Mouse (Mus musculus) liver, embryonic 15.5 days (tissue): ENCODE measurements around the gene Cblc. TPM values are rescaled to one million over a fixed set of nuclear protein-coding genes. Genes with fewer than 3 reads are reported as not detected.
A peak's percentile ranks its signal among the peaks of the same experiment; 100 is the strongest.

Experiments
- ATAC-seq: fragments of 200-750 bp; cut with Nextera tagmentation; 2 replicates; pipeline ENCODE4 v1.8.0; 2017; ENCODE audit warnings: moderate number of reproducible peaks, mild to moderate bottlenecking, moderate library complexity; ENCODE audit not compliant: insufficient read depth
- H3K27ac ChIP-seq: fragments of 300-500 bp; sonication (generic); replicated peaks from 2 replicates; pipeline ENCODE4 v1.5.1; 2015; ENCODE audit warnings: mild to moderate bottlenecking, inconsistent platforms
- H3K27me3 ChIP-seq: fragments of 300-500 bp; sonication (generic); 2 replicates; pipeline ENCODE4 v1.6.1; 2015; ENCODE audit warnings: mild to moderate bottlenecking, inconsistent platforms
- H3K36me3 ChIP-seq: fragments of 300-500 bp; sonication (generic); replicated peaks from 2 replicates; pipeline ENCODE4 v1.6.1; 2015; ENCODE audit warnings: moderate library complexity, mild to moderate bottlenecking, inconsistent platforms
- H3K4me1 ChIP-seq: fragments of 300-500 bp; sonication (generic); replicated peaks from 2 replicates; pipeline ENCODE4 v1.6.1; 2015; ENCODE audit warnings: inconsistent platforms
- H3K4me2 ChIP-seq: fragments of 300-500 bp; sonication (generic); 2 replicates; pipeline ENCODE4 v1.6.1; 2015; ENCODE audit warnings: moderate library complexity, mild to moderate bottlenecking, inconsistent platforms
- H3K4me3 ChIP-seq: fragments of 300-500 bp; sonication (generic); replicated peaks from 2 replicates; pipeline ENCODE4 v1.5.1; 2015; ENCODE audit warnings: mild to moderate bottlenecking, inconsistent platforms
- H3K9ac ChIP-seq: fragments of 300-500 bp; sonication (generic); 2 replicates; pipeline ENCODE4 v1.6.1; 2015; ENCODE audit warnings: moderate library complexity, mild to moderate bottlenecking, inconsistent platforms
- H3K9me3 ChIP-seq: fragments of 300-500 bp; sonication (generic); replicated peaks from 2 replicates; pipeline ENCODE4 v1.6.1; 2016; ENCODE audit warnings: inconsistent platforms
- WGBS: fragments of 180-500 bp; shearing (Covaris S2); methylation state at CpG from one replicate; pipeline ENCODE4 v1.1.7; 2015; ENCODE audit warnings: mixed read lengths; ENCODE audit not compliant: insufficient replicate concordance; 5-methylcytosine and 5-hydroxymethylcytosine counted together
- polyA plus RNA-seq: library from polyadenylated mRNA; unstranded; fragments of >200 nt; fragmentation: Nextera tagmentation; extraction: Ambion mirVana; gene quantifications from 2 replicates; pipeline ENCODE4 v1.2.1, GENCODE M21; 2015

Gene Cblc
- polyA plus RNA-seq, 1 experiment from 2014 or later = 3.8 TPM

- ATAC-seq = peak; percentile 74
These were observed 46.2 kb downstream of the Cblc start, which contains the start of gene Nectin2 for GRCm38 (mm10) chr7:19750217-19751069. Gene Nectin2 (minus strand): TSS chr7:19750483.

DNA sequence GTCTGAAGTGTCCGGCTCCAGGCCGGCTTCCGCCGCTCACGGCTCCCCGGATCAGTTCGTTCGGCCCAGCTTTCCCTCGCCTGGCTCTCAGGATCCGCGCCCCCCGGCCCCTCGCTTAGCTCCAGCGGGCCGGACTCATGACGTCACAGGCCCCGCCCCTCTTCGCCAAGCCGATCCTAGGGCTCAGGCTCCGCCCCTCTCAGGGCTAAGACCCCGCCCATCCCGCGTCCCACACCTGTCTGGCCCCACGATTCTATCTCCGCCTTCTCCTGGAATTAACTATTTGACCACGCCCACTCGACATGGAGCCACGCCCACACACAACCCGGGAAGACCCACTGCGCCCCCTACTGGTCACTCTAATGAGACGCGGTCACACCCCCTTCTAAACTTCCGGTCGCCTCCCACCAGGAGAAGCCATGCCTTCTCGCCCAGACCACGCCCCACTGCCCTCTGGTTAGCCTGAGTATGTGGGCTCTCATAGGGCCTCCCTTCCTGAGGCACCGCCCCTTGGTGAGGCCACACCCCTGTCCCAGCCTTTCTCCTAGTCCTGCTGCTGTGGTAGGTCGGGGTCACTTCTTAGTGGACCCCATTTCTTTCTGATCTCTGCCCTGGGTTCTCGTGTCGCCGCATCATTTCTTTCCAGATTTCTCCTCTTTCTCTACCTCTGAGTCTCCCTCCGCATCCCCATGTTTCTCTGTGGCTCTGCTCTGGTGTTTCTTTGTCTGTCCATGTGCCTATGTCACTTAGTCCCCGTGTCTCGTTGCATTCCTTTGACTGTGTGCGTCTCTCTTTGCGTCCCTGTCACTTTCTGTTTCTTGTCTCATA, 47.0 kb downstream of the Cblc start:
- H3K4me2 ChIP-seq = peak overlapping the region; percentile 97
- H3K4me1 ChIP-seq = peaks cover 57% of the 10 kb centered on the region
- H3K27ac ChIP-seq = peak overlapping the region; percentile 71
- no peaks in the 10 kb centered on the region for H3K9me3 ChIP-seq
- H3K4me3 ChIP-seq = peak overlapping the region; percentile 68
- under 1% methylated on average over 46 of the region's 46 CpGs for WGBS
- H3K9ac ChIP-seq = peak overlapping the region; percentile 68
- no peaks in the 10 kb centered on the region; the same call in 1 of the 2 replicates for H3K27me3 ChIP-seq
- ATAC-seq = peak; percentile 92
- H3K36me3 ChIP-seq = no peaks in the 10 kb centered on the region

More at GRCm38 (mm10) chr7:19750217-19751069, 46.2 kb downstream of the Cblc start, which contains the start of gene Nectin2:
- Histone ChIP-seq H3K27ac (peak within 1 kb of the TSS; percentile 71), H3K4me2 (peak within 1 kb of the TSS; percentile 97), H3K9ac (peak within 1 kb of the TSS; percentile 68), H3K27me3 (peaks cover under 1% of the 10 kb centered on the region; the same call in 1 of the 2 replicates), H3K9me3 (no peaks in the 10 kb centered on the region), H3K36me3 (no peaks in the 10 kb centered on the region), H3K4me3 (peak within 1 kb of the TSS; percentile 68), H3K4me1 (peaks cover 50% of the 10 kb centered on the region)
- WGBS = 17% methylated on average over 19 of the region's 19 CpGs

GRCm38 (mm10) chr7:19748219-19749195, 48.1 kb downstream of the Cblc start:
- no peaks in the 10 kb centered on the region; the same call in 1 of the 2 replicates for H3K27me3 ChIP-seq
- peak overlapping the region; percentile 68 for H3K9ac ChIP-seq
- ATAC-seq = no peak
- WGBS = 1% methylated on average over 32 of the region's 32 CpGs
- H3K27ac ChIP-seq = peak overlapping the region; percentile 67
- peaks cover 59% of the 10 kb centered on the region for H3K4me1 ChIP-seq
- no peaks in the 10 kb centered on the region for H3K9me3 ChIP-seq
- no peaks in the 10 kb centered on the region for H3K36me3 ChIP-seq
- H3K4me2 ChIP-seq = peak overlapping the region; percentile 97
- peak overlapping the region; percentile 68 for H3K4me3 ChIP-seq

DNA sequence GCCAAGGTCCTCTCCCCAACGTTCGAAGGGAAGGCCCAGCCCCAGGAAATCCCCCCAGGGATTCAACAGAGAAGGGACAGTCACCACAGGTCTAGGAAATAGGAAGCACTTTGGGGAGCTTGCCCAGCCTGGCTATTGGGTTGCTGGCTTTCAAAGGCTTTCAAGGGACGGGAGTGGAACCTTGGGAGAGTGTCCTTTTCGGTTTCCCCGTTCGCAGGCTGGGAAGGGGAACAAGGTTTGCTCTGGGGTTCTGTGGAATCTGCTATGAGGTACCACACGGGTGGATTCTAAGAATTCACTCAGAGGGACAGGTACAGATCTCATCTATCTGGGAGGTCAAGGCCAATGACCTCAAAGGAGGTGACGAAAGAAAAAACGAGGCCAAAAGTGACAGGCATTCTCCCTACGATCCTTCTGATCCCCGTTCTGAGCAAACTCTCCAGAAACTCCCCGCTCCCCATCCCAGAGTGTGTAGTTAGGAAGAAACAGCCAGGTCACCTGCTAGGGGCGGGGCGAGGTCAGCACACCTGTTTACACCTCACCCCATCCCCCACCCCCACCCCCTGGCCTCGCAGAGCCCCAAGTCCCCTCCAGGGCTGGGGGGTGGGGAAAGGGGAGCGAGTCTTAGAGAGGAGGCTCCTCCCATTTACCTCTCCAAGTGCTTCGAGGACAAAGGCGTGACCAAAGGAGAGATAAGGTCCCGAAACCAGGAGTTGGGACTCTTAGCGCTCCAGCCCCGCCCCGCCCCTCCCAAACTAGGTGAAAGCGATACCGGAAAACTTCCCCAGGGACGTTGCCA, 49.0 kb downstream of the Cblc start:
- peak overlapping the region; percentile 68 for H3K4me3 ChIP-seq
- no peak for ATAC-seq
- H3K4me2 ChIP-seq = peak overlapping the region; percentile 97
- H3K4me1 ChIP-seq = peaks cover 59% of the 10 kb centered on the region
- peak overlapping the region; percentile 15; the same call in 1 of the 2 replicates for H3K9ac ChIP-seq
- peak overlapping the region; percentile 38; the same call in 1 of the 2 replicates for H3K27ac ChIP-seq
- WGBS = 9% methylated on average over 25 of the region's 25 CpGs
- H3K36me3 ChIP-seq = no peaks in the 10 kb centered on the region
- no peaks in the 10 kb centered on the region for H3K9me3 ChIP-seq
- no peaks in the 10 kb centered on the region; the same call in 1 of the 2 replicates for H3K27me3 ChIP-seq

- Histone ChIP-seq H3K9me3 (no peaks in the 10 kb centered on the region), H3K9ac (no peak overlapping the region), H3K27me3 (no peaks in the 10 kb centered on the region; the same call in 1 of the 2 replicates), H3K4me3 (no peak overlapping the region), H3K4me1 (peaks cover 67% of the 10 kb centered on the region), H3K27ac (peak overlapping the region; percentile 38; the same call in 1 of the 2 replicates), H3K36me3 (no peaks in the 10 kb centered on the region), H3K4me2 (0 out of 2 replicates have a peak overlapping the region, but pooled peaks have one; percentile 3)
- WGBS = 39% methylated on average over 6 of the region's 6 CpGs
- no peak for ATAC-seq
These were observed 50.0 kb downstream of the Cblc start for GRCm38 (mm10) chr7:19746426-19747201.

DNA sequence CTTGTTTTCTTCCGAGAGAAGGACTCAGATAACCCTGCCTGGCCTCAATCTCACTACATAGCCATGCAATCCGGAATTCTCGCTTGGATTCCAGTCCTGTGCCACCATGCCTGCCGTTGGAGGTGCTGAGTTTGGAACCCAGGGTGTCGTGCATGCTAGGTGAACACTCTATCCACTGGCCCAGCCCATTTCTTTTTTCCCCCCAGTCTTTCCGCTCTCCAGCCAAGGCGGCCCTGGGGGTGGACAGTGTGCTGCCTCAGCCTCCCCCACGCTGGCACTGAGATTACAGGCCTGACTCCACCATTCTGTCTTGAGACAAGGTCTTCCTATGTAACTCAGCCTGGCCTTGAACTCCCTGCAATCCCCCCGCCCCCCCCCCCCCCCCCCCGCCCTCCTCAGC, 50.6 kb downstream of the Cblc start:
- WGBS = 70% methylated on average over 9 of the region's 10 CpGs
- ATAC-seq = no peak
- no peaks in the 10 kb centered on the region for H3K36me3 ChIP-seq
- no peaks in the 10 kb centered on the region for H3K9me3 ChIP-seq
- H3K4me2 ChIP-seq = no peak overlapping the region
- no peaks in the 10 kb centered on the region; the same call in 1 of the 2 replicates for H3K27me3 ChIP-seq
- peaks cover 68% of the 10 kb centered on the region for H3K4me1 ChIP-seq
- no peak overlapping the region for H3K27ac ChIP-seq
- H3K4me3 ChIP-seq = no peak overlapping the region
- no peak overlapping the region for H3K9ac ChIP-seq

GRCm38 (mm10) chr7:19744590-19745385, 51.8 kb downstream of the Cblc start:
- H3K9ac ChIP-seq = no peak overlapping the region
- WGBS = 48% methylated on average over 14 of the region's 14 CpGs
- no peak overlapping the region; the same call in 1 of the 2 replicates for H3K27ac ChIP-seq
- no peaks in the 10 kb centered on the region for H3K36me3 ChIP-seq
- no peak overlapping the region for H3K4me2 ChIP-seq
- ATAC-seq = no peak
- peaks cover 56% of the 10 kb centered on the region for H3K4me1 ChIP-seq
- H3K27me3 ChIP-seq = no peaks in the 10 kb centered on the region; the same call in 1 of the 2 replicates
- H3K4me3 ChIP-seq = no peak overlapping the region
- no peaks in the 10 kb centered on the region for H3K9me3 ChIP-seq

GRCm38 (mm10) chr7:19743791-19744190, 52.8 kb downstream of the Cblc start:
- Histone ChIP-seq H3K27me3 (no peaks in the 10 kb centered on the region; the same call in 1 of the 2 replicates), H3K9ac (no peak overlapping the region), H3K36me3 (no peaks in the 10 kb centered on the region), H3K9me3 (no peaks in the 10 kb centered on the region), H3K27ac (no peak overlapping the region), H3K4me2 (no peak overlapping the region), H3K4me1 (peaks cover 46% of the 10 kb centered on the region), H3K4me3 (no peak overlapping the region)
- 74% methylated on average over 6 of the region's 6 CpGs for WGBS
- no peak for ATAC-seq
